Mouse (Mus musculus) hindbrain, embryonic 11.5 days (tissue): ENCODE measurements at regions not wholly inside any gene's neighbourhood (a gene's known extent, or its start where the extent isn't known, plus 50 kb on each side); places are given as distances from the start of the nearest gene placed in this dataset.

Experiments used
- ATAC-seq: fragments of 200-750 bp; cut with Nextera tagmentation; 2 replicates; pipeline ENCODE4 v1.8.0; 2017; ENCODE audit warnings: mild to moderate bottlenecking, moderate TSS enrichment, moderate library complexity; ENCODE audit not compliant: low FRiP score
- DNase-seq: peaks from one replicate; pipeline ENCODE4 v3.0.0-alpha.2; 2015; ENCODE audit warnings: low spot score
- H3K27ac ChIP-seq: fragments of 300-500 bp; sonication (generic); 2 replicates; pipeline ENCODE4 v1.5.1; 2014; ENCODE audit warnings: mild to moderate bottlenecking, low read depth, low read length
- H3K27me3 ChIP-seq: fragments of 300-500 bp; sonication (generic); 2 replicates; pipeline ENCODE4 v1.6.1; 2014; ENCODE audit warnings: mild to moderate bottlenecking, low read length, moderate library complexity, mixed read lengths; ENCODE audit not compliant: control insufficient read depth, insufficient read depth
- H3K36me3 ChIP-seq: fragments of 300-500 bp; sonication (generic); 2 replicates; pipeline ENCODE4 v1.6.1; 2014; ENCODE audit warnings: mild to moderate bottlenecking, low read length, moderate library complexity, mixed read lengths; ENCODE audit not compliant: control insufficient read depth, insufficient read depth
- H3K4me1 ChIP-seq: fragments of 300-500 bp; sonication (generic); replicated peaks from 2 replicates; pipeline ENCODE4 v1.6.1; 2014; ENCODE audit warnings: low read length, mixed read lengths; ENCODE audit not compliant: control insufficient read depth, insufficient read depth
- H3K4me2 ChIP-seq: fragments of 300-500 bp; sonication (generic); replicated peaks from 2 replicates; pipeline ENCODE4 v1.6.1; 2014; ENCODE audit warnings: mild to moderate bottlenecking, low read depth, low read length
- H3K4me3 ChIP-seq: fragments of 300-500 bp; sonication (generic); 2 replicates; pipeline ENCODE4 v1.5.1; 2014; ENCODE audit warnings: low read depth, low read length
- H3K9ac ChIP-seq: fragments of 300-500 bp; sonication (generic); 2 replicates; pipeline ENCODE4 v1.6.1; 2014; ENCODE audit warnings: low read depth, low read length
- H3K9me3 ChIP-seq: fragments of 300-500 bp; sonication (generic); 2 replicates; pipeline ENCODE4 v1.6.1; 2016; ENCODE audit warnings: low read length; ENCODE audit not compliant: control insufficient read depth
- WGBS: fragments of 180-500 bp; shearing (Covaris S2); extraction: QIAGEN DNeasy Blood & Tissue Kit; methylation state at CpG from one replicate; pipeline ENCODE4 v1.1.7; 2014; 5-methylcytosine and 5-hydroxymethylcytosine counted together

DNA sequence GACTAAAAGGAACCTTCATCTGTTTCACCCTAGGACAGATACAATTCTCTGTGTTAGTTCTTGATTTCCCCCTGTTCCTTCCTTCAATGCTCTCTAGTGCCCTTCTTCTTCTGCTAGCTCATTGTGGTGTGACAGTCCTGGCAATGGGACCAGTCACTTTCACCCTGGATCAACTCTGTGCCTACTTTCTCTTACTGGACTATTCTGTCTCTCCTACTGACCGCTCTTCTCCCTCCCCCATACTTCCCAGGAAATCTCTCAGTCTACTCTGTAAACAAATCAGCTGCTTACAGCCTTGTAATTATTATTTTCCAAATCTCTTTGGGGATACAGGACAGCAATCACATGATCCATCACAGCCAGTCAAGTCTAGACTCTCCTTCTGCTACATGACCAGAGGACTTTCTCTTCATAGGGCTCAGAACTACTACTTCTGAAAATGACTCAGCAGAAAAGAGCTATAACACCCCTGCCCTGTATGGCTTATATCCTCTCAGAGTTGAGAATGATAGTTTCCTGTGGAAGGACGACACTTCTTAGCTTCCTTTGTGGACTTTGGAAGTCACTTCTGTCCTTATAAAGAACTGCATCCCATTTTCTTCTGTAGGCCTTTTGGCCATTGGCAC is 86.8 kb upstream of the Adgra3 start:
- Histone ChIP-seq H3K4me1 (no peaks in the 10 kb centered on the region), H3K9me3 (no peaks in the 10 kb centered on the region), H3K4me2 (no peak overlapping the region), H3K9ac (no peak overlapping the region), H3K4me3 (no peak overlapping the region), H3K27me3 (no peaks in the 10 kb centered on the region), H3K27ac (no peak overlapping the region), H3K36me3 (no peaks in the 10 kb centered on the region)
- DNase-seq (no peak), ATAC-seq (no peak)
- WGBS = 91% methylated on average over 2 of the region's 2 CpGs

DNA sequence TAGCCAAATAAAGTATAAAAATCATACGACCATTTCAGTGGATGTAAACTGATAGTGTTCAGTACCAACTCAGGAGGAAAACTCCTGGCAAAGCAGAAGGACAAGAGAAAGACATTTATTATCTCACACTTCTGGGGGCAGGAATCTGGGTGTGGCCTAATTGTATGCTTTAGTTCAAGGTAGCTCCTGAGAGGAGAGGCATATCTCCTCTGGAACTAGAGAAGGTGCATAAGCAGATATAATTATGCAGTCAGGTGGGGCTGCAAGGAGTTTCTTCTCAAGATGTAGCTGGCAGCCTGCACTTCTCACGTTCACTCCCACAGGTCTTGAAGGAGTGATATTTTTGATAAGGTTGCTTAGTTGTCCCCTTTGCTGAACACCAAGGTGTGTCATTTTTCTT is 71.4 kb upstream of the Adgra3 start:
- WGBS = 80% methylated on average over 2 of the region's 2 CpGs

DNA sequence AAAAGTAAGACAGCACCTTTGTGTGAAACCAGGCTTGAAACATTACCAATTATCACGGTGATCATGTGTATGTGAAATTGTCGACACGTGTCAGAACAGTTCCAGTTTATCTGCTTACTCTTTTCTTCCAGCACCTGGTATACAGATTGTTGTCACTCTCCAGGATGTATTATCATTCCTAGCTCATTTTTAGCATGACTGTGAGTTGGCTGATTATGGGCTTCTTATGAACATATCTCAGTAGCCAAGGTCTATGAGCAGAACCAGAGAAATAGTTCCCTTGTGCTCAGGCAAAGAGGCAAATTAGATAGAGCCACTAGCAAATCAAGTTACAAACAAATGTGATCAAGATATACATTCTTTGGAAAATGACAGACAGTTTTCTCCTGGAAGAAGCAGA is 70.2 kb upstream of the Adgra3 start:
- 89% methylated on average over 3 of the region's 3 CpGs for WGBS
- no peaks in the 10 kb centered on the region for H3K4me1 ChIP-seq
- no peaks in the 10 kb centered on the region for H3K36me3 ChIP-seq
- no peak for DNase-seq
- H3K9ac ChIP-seq = no peak overlapping the region
- H3K27ac ChIP-seq = no peak overlapping the region
- ATAC-seq = no peak
- no peak overlapping the region for H3K4me2 ChIP-seq
- no peak overlapping the region for H3K4me3 ChIP-seq
- no peaks in the 10 kb centered on the region for H3K9me3 ChIP-seq
- H3K27me3 ChIP-seq = no peaks in the 10 kb centered on the region

More for the DNA sequence above, 71.4 kb upstream of the Adgra3 start:
- no peaks in the 10 kb centered on the region for H3K4me1 ChIP-seq
- H3K27me3 ChIP-seq = no peaks in the 10 kb centered on the region
- H3K36me3 ChIP-seq = no peaks in the 10 kb centered on the region
- ATAC-seq = no peak
- H3K4me3 ChIP-seq = no peak overlapping the region
- H3K4me2 ChIP-seq = no peak overlapping the region
- DNase-seq = no peak
- H3K27ac ChIP-seq = no peak overlapping the region
- no peak overlapping the region for H3K9ac ChIP-seq
- no peaks in the 10 kb centered on the region for H3K9me3 ChIP-seq

DNA sequence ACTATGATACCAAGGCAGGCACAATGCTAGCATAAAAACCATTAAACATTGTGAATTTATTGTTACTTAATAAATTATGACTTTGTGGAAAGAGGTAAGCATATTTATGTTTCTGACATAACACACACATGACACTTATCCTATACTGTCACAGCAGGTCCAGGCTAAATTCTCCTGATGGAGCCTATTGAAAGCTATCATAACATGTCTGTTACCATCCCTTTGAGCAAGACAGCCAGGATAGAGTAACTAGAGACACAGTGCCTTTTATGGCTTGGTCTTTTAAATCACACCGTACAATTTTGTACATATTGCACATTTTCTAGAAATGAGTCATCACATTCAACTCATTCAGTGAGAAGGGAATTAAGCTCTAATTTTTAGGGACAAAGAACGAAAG is 67.8 kb upstream of the Adgra3 start:
- H3K27me3 ChIP-seq = no peaks in the 10 kb centered on the region
- H3K9me3 ChIP-seq = no peaks in the 10 kb centered on the region
- H3K27ac ChIP-seq = no peak overlapping the region
- no peak overlapping the region for H3K4me2 ChIP-seq
- DNase-seq (no peak), ATAC-seq (no peak)
- WGBS = 90% methylated on average over 2 of the region's 2 CpGs
- H3K4me3 ChIP-seq = no peak overlapping the region
- no peaks in the 10 kb centered on the region for H3K4me1 ChIP-seq
- no peaks in the 10 kb centered on the region for H3K36me3 ChIP-seq
- H3K9ac ChIP-seq = no peak overlapping the region

DNA sequence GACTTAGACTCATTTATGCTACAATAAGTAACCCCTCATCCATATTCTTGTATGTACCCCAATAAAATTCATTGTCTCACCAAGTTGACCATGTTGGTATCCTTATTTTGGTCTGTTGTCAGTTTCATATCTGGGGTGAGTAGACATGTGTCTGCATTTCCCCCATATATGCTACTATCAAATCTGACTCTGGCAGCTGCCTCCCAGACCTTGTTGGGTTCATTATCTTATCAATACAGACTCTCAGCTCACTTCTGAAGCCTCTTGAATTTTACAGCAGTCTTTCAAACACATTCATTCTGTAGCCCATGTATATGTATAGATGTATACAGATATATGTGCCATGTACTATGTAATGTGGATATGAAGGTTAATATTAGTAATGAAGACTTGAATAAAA is 67.4 kb upstream of the Adgra3 start:
- H3K27me3 ChIP-seq = no peaks in the 10 kb centered on the region
- H3K9ac ChIP-seq = no peak overlapping the region
- no peaks in the 10 kb centered on the region for H3K9me3 ChIP-seq

GRCm38 (mm10) chr5:50125676-50126075 is 66.9 kb upstream of the Adgra3 start:
- Histone ChIP-seq H3K9me3 (no peaks in the 10 kb centered on the region), H3K27ac (no peak overlapping the region), H3K4me1 (no peaks in the 10 kb centered on the region), H3K27me3 (no peaks in the 10 kb centered on the region), H3K9ac (no peak overlapping the region), H3K4me2 (no peak overlapping the region), H3K36me3 (no peaks in the 10 kb centered on the region), H3K4me3 (no peak overlapping the region)
- DNase-seq (no peak), ATAC-seq (no peak)
- WGBS = 54% methylated on average over 2 of the region's 2 CpGs

More for the DNA sequence above, 67.4 kb upstream of the Adgra3 start:
- no peak for ATAC-seq
- Histone ChIP-seq H3K4me1 (no peaks in the 10 kb centered on the region), H3K4me3 (no peak overlapping the region), H3K4me2 (no peak overlapping the region), H3K27ac (no peak overlapping the region), H3K36me3 (no peaks in the 10 kb centered on the region)
- DNase-seq = no peak

DNA sequence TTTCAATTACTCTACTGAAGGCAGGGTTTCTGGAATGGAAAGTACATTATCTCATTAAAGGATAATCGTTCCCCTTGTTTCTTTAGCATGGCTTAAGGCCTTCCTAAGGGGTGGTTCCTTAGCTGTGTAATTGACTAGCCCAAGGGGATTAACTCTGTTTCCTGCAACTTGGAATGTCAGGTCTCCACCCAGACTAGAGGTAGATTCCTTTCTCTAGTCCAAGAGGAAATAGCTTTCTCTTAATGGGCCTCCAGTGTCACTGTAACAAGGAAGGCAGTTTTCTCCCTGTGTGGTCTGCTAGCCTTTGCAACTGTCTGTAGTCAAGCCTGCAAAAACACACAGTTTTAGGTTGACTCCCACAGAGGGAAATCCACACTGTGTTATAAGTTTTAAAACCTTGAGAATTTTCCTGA is 64.0 kb upstream of the Adgra3 start:
- Histone ChIP-seq H3K36me3 (no peaks in the 10 kb centered on the region), H3K27ac (no peak overlapping the region), H3K4me3 (no peak overlapping the region), H3K9ac (no peak overlapping the region), H3K9me3 (no peaks in the 10 kb centered on the region), H3K4me1 (no peaks in the 10 kb centered on the region), H3K4me2 (no peak overlapping the region), H3K27me3 (no peaks in the 10 kb centered on the region)
- no peak for DNase-seq
- 39% methylated on average over 1 of the region's 1 CpGs for WGBS
- no peak for ATAC-seq

DNA sequence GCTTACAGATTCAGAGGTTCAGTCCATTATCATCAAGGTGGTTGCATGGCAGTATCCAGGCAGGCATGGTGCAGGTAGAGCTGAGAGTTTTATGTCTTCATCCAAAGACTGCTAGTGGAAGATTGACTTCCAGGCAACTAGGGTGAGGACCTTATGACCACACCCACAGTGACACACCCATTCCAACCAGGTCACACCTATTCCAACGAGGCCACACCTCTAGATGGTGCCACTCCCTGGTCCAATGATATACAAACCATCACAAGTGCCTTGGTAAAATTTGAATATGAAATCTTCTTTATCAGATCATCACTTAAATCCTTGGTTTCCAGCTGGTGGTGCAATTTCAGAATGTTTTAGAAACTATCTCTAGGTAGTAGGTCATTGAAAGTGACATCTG is 61.1 kb upstream of the Adgra3 start:
- no peaks in the 10 kb centered on the region for H3K4me1 ChIP-seq
- WGBS = 84% methylated on average over 1 of the region's 1 CpGs
- no peak overlapping the region for H3K9ac ChIP-seq
- no peak overlapping the region for H3K4me2 ChIP-seq
- ATAC-seq = no peak
- H3K27me3 ChIP-seq = no peaks in the 10 kb centered on the region
- no peak overlapping the region for H3K4me3 ChIP-seq
- no peaks in the 10 kb centered on the region for H3K36me3 ChIP-seq
- no peak overlapping the region for H3K27ac ChIP-seq
- no peak for DNase-seq
- no peaks in the 10 kb centered on the region for H3K9me3 ChIP-seq
